In the genomic region with DNA sequence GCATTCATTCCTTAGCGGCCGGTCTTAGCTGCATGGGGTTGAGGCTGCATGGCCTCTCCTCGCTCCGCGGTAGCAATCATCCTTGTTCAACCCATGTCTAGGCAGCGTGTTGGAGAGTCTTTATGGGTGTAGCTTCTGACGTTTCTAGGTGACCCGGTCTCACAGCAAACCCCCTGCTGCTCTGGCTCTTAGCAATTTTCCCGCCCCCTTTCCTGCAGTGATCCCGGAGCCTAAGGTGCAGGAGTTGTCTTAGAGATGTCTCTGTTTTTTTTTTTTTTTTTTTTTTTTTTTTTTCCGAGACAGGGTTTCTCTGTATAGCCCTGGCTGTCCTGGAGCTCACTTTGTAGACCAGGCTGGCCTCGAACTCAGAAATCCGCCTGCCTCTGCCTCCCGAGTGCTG, we compare ENCODE assay signal across 17 mouse cellular contexts. TPM values are rescaled to one million over a fixed set of nuclear protein-coding genes. Genes with fewer than 3 reads are reported as not detected.
"Had no signal": no experiment of that assay in that cellular context is flagged by ENCODE, and none has a peak within 500 bp of the region (broad histone marks: within the 10 kb centered on the region; RNA-seq: fewer than 3 reads in every experiment).

No protein-coding gene starts in this region.

RNA-seq across cellular contexts. Expression of gene 4931429L15Rik, which starts 16.5 kb away (rescaled TPM):
- polyA plus RNA-seq: heart, embryonic 12.5 days; heart, embryonic 14.5 days; heart, embryonic 16.5 days; hindbrain, embryonic 10.5 days; hindbrain, embryonic 12.5 days; hindbrain, embryonic 14.5 days; hindbrain, embryonic 16.5 days; inflammation-experienced regulatory T-cells, adult 6 months; intestine, embryonic 15.5 days; intestine, postnatal 0 days; kidney, embryonic 14.5 days; kidney, embryonic 16.5 days; limb, embryonic 10.5 days; limb, embryonic 12.5 days; limb, embryonic 14.5 days; liver, embryonic 12.5 days; liver, embryonic 14.5 days had no signal
